Mouse (Mus musculus) 3134 (cell line): ENCODE data around the gene Trpm2.

ENCODE experiments used
- DNase-seq: peaks from one replicate; pipeline ENCODE4 v3.0.0-alpha.2; 2011; ENCODE audit warnings: low spot score; ENCODE audit not compliant: insufficient read length; ENCODE audit errors: extremely low read depth

The Trpm2 gene

GRCm38 (mm10) chr10:77902894-77903715, 67.3 kb downstream of the Trpm2 start:
- no peak for DNase-seq

- no peak for DNase-seq
These were observed 68.0 kb downstream of the Trpm2 start, which contains the start of gene Lrrc3 for GRCm38 (mm10) chr10:77902211-77902893. Gene Lrrc3, minus strand, starts transcription at chr10:77902536.

GRCm38 (mm10) chr10:77901871-77902210, 68.5 kb downstream of the Trpm2 start:
- DNase-seq = no peak

GRCm38 (mm10) chr10:77900903-77901818, 69.2 kb downstream of the Trpm2 start:
- no peak for DNase-seq

- no peak for DNase-seq
These were observed 70.2 kb downstream of the Trpm2 start for GRCm38 (mm10) chr10:77900126-77900525.

- no peak for DNase-seq
These were observed 74.8 kb downstream of the Trpm2 start for GRCm38 (mm10) chr10:77895562-77895961.

GRCm38 (mm10) chr10:77890987-77891565, 79.3 kb downstream of the Trpm2 start:
- DNase-seq = no peak

- no peak for DNase-seq
These were observed 84.2 kb downstream of the Trpm2 start for GRCm38 (mm10) chr10:77886007-77886747.

GRCm38 (mm10) chr10:77882553-77882952, 87.8 kb downstream of the Trpm2 start:
- no peak for DNase-seq

GRCm38 (mm10) chr10:77880305-77880704, 90.1 kb downstream of the Trpm2 start:
- DNase-seq = no peak

- no peak for DNase-seq
These were observed 91.4 kb downstream of the Trpm2 start for GRCm38 (mm10) chr10:77878985-77879384.

- DNase-seq = no peak
These were observed 100.7 kb downstream of the Trpm2 start for GRCm38 (mm10) chr10:77869651-77870050.

GRCm38 (mm10) chr10:77867546-77867945, 102.8 kb downstream of the Trpm2 start:
- no peak for DNase-seq

GRCm38 (mm10) chr10:77864762-77865143, 105.6 kb downstream of the Trpm2 start:
- no peak for DNase-seq

GRCm38 (mm10) chr10:77864067-77864761, 106.1 kb downstream of the Trpm2 start:
- no peak for DNase-seq

GRCm38 (mm10) chr10:77861675-77862074, 108.7 kb downstream of the Trpm2 start, which contains the start of gene Gm3285:
Gene Gm3285, plus strand, starts transcription at chr10:77861975.
- DNase-seq = no peak
